Mouse (Mus musculus) intestine, postnatal 0 days (tissue): Measurements from ENCODE around the gene S100a1. TPM values are rescaled to one million over a fixed set of nuclear protein-coding genes. Genes with fewer than 3 reads are reported as not detected.

Experiments used
- ATAC-seq: fragments of 200-750 bp; cut with Nextera tagmentation; 2 replicates; pipeline ENCODE4 v1.8.0; 2017; ENCODE audit warnings: mild to moderate bottlenecking, moderate TSS enrichment, moderate library complexity
- H3K27ac ChIP-seq: fragments of 300-500 bp; sonication (generic); 2 replicates; pipeline ENCODE4 v1.5.1; 2014; ENCODE audit warnings: mild to moderate bottlenecking, low read depth, low read length, moderate library complexity
- H3K27me3 ChIP-seq: fragments of 300-500 bp; sonication (generic); replicated peaks from 2 replicates; pipeline ENCODE4 v1.6.1; 2014; ENCODE audit warnings: low read length, mixed read lengths; ENCODE audit not compliant: control insufficient read depth, insufficient read depth
- H3K36me3 ChIP-seq: fragments of 300-500 bp; sonication (generic); 2 replicates; pipeline ENCODE4 v1.6.1; 2014; ENCODE audit warnings: mild to moderate bottlenecking, moderate library complexity; ENCODE audit not compliant: control insufficient read depth, insufficient read depth
- H3K4me1 ChIP-seq: fragments of 300-500 bp; sonication (generic); replicated peaks from 2 replicates; pipeline ENCODE4 v1.6.1; 2014; ENCODE audit warnings: antibody characterized with exemption, low read length, mixed read lengths; ENCODE audit not compliant: control insufficient read depth, insufficient read depth
- H3K4me2 ChIP-seq: fragments of 300-500 bp; sonication (generic); replicated peaks from 2 replicates; pipeline ENCODE4 v1.6.1; 2014; ENCODE audit warnings: low read depth, mild to moderate bottlenecking, moderate library complexity
- H3K4me3 ChIP-seq: fragments of 300-500 bp; sonication (generic); 2 replicates; pipeline ENCODE4 v1.5.1; 2014; ENCODE audit warnings: low read depth, low read length
- H3K9ac ChIP-seq: fragments of 300-500 bp; sonication (generic); 2 replicates; pipeline ENCODE4 v1.6.1; 2014; ENCODE audit warnings: mild to moderate bottlenecking, low read depth, low read length
- H3K9me3 ChIP-seq: fragments of 300-500 bp; sonication (generic); 2 replicates; pipeline ENCODE4 v1.6.1; 2016; ENCODE audit warnings: mixed run types; ENCODE audit not compliant: control insufficient read depth
- CTCF ChIP-seq: sonication (generic); IDR thresholded peaks from 2 replicates; pipeline ENCODE4 v1.5.1; 2016; ENCODE audit warnings: low read depth, mild to moderate bottlenecking, control low read depth, antibody characterized with exemption, moderate library complexity
- WGBS: fragments of 180-500 bp; shearing (Covaris S2); extraction: QIAGEN DNeasy Blood & Tissue Kit; methylation state at CpG from one replicate; pipeline ENCODE4 v1.1.7; 2014; 5-methylcytosine and 5-hydroxymethylcytosine counted together
- polyA plus RNA-seq: library from polyadenylated mRNA; unstranded; fragments of >200 nt; fragmentation: Nextera tagmentation; extraction: Ambion mirVana; gene quantifications from 2 replicates; pipeline ENCODE4 v1.2.1, GENCODE M21; 2015

The S100a1 gene
- polyA plus RNA-seq, 1 experiment from 2014 or later = 1,091 TPM

DNA sequence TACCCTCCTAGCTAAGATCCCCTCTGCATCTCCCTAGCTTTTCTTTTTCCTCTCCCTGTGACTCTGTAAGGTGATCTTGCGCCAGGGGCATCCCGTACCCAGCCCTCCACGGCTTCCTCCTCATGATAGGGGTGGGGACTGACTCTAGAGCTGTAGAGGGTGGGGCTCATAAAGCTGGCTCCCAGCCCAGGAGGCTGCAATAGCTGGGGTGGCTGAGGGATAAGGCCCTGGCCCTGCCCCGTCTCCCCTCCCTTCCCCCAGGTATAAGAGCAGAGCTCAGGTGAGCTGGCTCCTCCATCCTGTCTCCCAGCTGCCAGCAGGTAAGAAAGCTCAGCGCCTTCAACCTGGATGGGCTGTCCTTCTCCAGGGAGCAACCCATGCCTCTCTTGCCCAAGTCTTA, 12.4 kb upstream of the S100a1 start, which contains the start of gene S100a14:
S100a14 (plus strand) TSS at position 277 of the 400 bp plus-strand sequence.
- H3K4me3 ChIP-seq = no peak within 1 kb of the TSS
- H3K36me3 ChIP-seq = peaks cover 7% of the 10 kb centered on the region; the same call in 1 of the 2 replicates
- 25% methylated on average over 5 of the region's 5 CpGs for WGBS
- H3K9me3 ChIP-seq = no peaks in the 10 kb centered on the region
- peaks cover 5% of the 10 kb centered on the region for H3K4me1 ChIP-seq
- no peak for TF ChIP-seq CTCF
- ATAC-seq = peak; percentile 86
- H3K27me3 ChIP-seq = no peaks in the 10 kb centered on the region
- H3K4me2 ChIP-seq = peak within 1 kb of the TSS; percentile 27; the same call in 1 of the 2 replicates
- H3K27ac ChIP-seq = no peak within 1 kb of the TSS
- H3K9ac ChIP-seq = no peak within 1 kb of the TSS

DNA sequence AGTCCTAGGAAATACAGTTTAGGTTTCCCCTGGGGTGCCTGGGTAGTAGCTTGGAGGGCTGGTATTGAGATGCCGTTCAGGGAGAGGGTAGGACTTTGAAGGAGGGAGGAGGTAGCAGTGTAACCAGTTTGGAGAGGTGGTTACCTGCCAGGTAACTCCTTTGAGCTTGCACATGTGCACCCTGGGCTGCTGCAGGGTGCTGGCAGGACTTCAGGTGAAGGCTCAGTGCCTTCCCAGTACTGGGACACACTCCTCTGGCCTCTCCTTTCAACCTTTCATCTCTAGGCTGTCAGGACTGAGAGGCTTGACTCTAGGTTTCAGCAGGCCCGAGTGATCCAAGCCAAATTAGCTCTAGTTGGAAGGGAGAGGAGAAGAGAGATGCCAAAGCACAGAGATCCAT, 11.9 kb upstream of the S100a1 start:
- Histone ChIP-seq H3K4me1 (peaks cover 5% of the 10 kb centered on the region), H3K27ac (no peak overlapping the region), H3K9me3 (no peaks in the 10 kb centered on the region), H3K4me2 (no peak overlapping the region), H3K4me3 (no peak overlapping the region), H3K36me3 (peaks cover 7% of the 10 kb centered on the region; the same call in 1 of the 2 replicates), H3K9ac (no peak overlapping the region), H3K27me3 (no peaks in the 10 kb centered on the region)
- WGBS = 68% methylated on average over 2 of the region's 2 CpGs
- TF ChIP-seq CTCF = no peak
- no peak for ATAC-seq

DNA sequence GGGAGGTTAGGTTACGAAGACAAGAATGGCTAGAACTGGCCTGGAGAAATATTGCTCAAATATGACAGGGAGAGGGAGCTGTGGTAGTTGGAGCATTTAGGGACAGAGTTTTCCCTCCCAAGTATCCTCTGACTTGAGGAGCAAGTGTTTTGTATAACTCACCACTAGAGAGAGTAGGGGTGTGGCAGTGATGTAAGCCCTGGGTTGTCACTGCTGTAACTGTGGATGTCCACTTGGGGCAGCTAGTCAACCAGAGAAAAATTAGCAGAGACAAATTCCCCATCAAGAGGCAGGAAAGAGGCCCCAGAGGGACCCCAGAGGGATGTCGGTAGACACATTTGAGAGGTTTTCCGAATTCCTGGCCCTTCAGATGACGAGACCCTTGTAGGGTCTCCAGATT, 11.2 kb upstream of the S100a1 start:
- no peak overlapping the region for H3K27ac ChIP-seq
- TF ChIP-seq CTCF = peak; percentile 92

DNA sequence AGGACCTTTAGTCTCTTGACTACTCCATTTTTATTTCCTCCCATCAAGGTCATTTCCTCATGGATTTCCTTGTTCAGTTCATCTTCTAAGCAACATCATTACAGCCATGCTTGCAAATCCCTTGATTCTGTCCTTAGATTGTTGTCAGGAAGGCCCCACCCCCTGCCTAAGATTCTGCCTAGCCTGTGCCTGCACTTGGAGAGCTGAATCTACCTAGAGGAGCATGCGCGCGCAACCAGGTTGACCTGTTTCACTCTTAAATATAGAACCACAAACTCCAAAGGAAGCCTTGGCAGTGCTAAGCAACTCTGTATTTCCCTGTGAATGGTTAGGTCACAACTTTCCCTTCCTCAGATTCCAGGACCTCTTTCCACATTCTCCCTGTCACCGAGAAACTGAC, 3.5 kb upstream of the S100a1 start:
- Histone ChIP-seq H3K4me2 (no peak overlapping the region), H3K9ac (no peak overlapping the region), H3K27me3 (no peaks in the 10 kb centered on the region), H3K27ac (no peak overlapping the region), H3K4me1 (no peaks in the 10 kb centered on the region), H3K36me3 (no peaks in the 10 kb centered on the region), H3K9me3 (no peaks in the 10 kb centered on the region), H3K4me3 (no peak overlapping the region)
- WGBS = 76% methylated on average over 4 of the region's 4 CpGs
- TF ChIP-seq CTCF = no peak
- ATAC-seq = no peak

More for the DNA sequence above, 11.2 kb upstream of the S100a1 start:
- no peak overlapping the region for H3K4me3 ChIP-seq
- no peaks in the 10 kb centered on the region for H3K27me3 ChIP-seq
- H3K4me2 ChIP-seq = no peak overlapping the region
- H3K9ac ChIP-seq = no peak overlapping the region
- peaks cover 7% of the 10 kb centered on the region; the same call in 1 of the 2 replicates for H3K36me3 ChIP-seq
- peak; percentile 46 for ATAC-seq
- WGBS = 65% methylated on average over 4 of the region's 4 CpGs
- no peaks in the 10 kb centered on the region for H3K9me3 ChIP-seq
- peaks cover 5% of the 10 kb centered on the region for H3K4me1 ChIP-seq

DNA sequence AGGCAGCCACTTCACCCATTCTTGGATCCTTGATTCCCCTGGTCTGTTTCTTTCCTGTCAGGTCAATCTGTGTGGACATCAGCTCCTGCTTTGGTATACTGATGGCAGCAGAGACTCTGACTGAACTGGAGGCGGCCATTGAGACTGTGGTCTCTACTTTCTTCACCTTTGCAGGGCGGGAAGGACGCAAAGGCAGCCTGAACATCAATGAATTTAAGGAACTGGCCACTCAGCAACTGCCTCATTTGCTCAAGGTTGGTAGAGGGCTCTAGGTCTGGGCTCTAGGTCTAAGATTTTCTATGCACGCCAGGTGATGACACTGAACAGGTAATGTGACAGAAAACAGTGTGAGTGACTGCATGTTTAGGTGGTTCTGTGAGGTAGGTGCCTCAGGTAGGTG, 1.6 kb upstream of the S100a1 start:
- ATAC-seq = no peak

DNA sequence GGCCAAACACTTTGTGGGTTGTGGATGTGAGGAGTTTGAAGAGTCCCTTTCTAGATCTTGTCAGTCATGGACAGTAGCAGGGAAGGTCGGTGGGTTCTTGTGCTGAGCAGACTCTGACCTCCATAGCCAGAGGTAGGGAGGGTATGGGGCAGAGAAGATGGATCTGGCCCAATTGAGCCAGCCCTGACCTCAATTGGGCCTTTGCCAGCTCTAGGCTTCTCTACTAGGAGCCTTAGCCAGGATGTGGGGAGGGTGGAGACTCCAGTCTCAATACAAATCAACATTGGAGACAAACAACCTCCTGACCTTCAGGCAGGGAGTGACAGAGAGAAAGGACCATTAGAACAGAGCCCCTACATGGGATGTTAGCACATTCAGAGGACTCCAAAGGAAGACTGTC, 1.1 kb upstream of the S100a1 start:
- Histone ChIP-seq H3K36me3 (no peaks in the 10 kb centered on the region), H3K4me1 (no peaks in the 10 kb centered on the region), H3K9ac (peak overlapping the region; percentile 48; the same call in 1 of the 2 replicates), H3K27me3 (no peaks in the 10 kb centered on the region), H3K4me2 (peak overlapping the region; percentile 83), H3K9me3 (no peaks in the 10 kb centered on the region), H3K4me3 (peak overlapping the region; percentile 45), H3K27ac (0 out of 2 replicates have a peak overlapping the region, but pooled peaks have one; percentile 71)
- 17% methylated on average over 1 of the region's 1 CpGs for WGBS
- TF ChIP-seq CTCF = no peak
- no peak for ATAC-seq

More for the DNA sequence above, 1.6 kb upstream of the S100a1 start:
- Histone ChIP-seq H3K36me3 (no peaks in the 10 kb centered on the region), H3K4me2 (peak overlapping the region; percentile 83; the same call in 1 of the 2 replicates), H3K9me3 (no peaks in the 10 kb centered on the region), H3K4me1 (no peaks in the 10 kb centered on the region), H3K27ac (no peak overlapping the region), H3K27me3 (no peaks in the 10 kb centered on the region), H3K9ac (no peak overlapping the region), H3K4me3 (no peak overlapping the region)
- 93% methylated on average over 4 of the region's 4 CpGs for WGBS
- no peak for TF ChIP-seq CTCF
